Mouse (Mus musculus) cerebellum, postnatal 25 days (tissue): Measurements from ENCODE around the gene Cep170b.

Source experiments
- DNase-seq, 2 experiments: peaks; one replicate each; pipeline ENCODE4 v3.0.0; 2021; ENCODE audit warnings: mixed read lengths in 2 of 2

Cep170b gene

DNA sequence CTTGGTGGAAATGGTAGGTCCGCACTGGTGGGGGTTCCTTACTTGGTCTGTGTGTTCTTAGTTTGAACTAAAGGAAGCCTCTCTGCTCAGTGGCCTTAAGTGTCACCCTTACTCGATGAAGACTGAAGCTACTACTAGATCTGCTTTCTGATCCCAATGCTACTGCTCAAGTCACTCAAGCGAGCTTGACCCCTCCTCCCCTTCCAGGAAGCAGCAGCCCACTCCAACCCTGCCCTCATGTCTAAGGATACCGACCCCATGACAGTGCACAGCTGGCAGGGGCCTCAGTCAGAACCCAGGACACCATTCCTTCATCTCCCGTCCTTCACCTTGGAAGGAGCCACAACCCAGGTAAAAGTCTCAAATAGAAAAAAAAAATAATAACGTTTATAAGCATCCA is at the start of gene Cep170b:
Cep170b (plus strand) TSS at position 240 of the 400 bp plus-strand sequence.
- no peak for DNase-seq

DNA sequence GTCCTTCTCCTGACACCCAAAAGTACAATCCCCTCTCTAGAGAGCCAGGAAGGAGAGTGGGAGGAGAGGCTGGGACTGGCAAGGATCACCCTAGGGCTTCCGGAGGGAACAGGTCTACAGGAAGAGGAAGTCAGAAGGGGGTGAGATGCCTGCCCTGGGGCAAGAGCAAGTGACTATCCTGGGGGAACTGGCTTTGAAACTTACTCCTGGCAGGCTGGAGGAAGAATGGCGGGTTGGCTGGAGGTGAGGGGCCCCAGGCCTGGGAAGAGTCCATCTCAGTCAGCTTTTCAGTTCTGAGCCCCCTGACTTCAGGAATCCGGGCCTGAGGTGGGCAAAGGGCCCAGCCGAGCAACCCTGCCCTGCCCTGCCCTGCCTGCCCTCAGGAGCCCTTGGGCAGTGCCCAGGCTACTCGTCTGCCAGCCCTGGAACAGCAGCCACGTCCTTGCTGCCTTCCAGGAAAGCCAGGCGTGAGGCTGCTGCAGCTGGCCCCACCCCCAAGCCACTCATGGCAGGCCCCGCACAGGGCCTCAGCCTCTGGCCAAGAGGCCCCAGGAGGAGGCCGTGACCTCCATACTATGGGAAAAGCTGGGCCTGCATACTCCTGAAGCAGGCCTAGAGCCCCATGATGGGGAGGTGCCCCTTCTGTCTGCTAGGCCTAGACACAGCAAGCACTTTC is 49.4 kb upstream of the Cep170b start:
- peak in 1 of 2 experiments; percentile 16 for DNase-seq

DNA sequence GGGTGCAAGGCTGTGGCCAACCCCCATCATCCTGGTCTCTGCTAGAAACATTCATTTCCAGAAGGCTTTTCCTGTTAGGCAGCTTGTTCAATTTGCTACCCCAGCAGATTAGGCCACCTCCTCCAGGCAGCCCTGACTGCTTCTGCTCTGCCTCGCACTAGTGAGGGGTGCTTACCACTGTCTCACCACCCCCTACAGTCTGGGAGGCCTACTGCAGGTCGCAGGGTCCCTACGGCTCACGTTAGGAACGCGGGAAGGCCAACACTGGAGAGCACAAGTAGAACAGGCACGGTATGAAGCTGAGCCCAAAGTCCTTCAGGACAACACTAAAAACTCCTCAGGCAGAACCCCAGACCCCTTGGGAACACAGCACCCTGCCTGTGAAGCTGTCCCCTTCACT is 48.4 kb upstream of the Cep170b start:
- DNase-seq = peak in 1 of 2 experiments; percentile 18

DNA sequence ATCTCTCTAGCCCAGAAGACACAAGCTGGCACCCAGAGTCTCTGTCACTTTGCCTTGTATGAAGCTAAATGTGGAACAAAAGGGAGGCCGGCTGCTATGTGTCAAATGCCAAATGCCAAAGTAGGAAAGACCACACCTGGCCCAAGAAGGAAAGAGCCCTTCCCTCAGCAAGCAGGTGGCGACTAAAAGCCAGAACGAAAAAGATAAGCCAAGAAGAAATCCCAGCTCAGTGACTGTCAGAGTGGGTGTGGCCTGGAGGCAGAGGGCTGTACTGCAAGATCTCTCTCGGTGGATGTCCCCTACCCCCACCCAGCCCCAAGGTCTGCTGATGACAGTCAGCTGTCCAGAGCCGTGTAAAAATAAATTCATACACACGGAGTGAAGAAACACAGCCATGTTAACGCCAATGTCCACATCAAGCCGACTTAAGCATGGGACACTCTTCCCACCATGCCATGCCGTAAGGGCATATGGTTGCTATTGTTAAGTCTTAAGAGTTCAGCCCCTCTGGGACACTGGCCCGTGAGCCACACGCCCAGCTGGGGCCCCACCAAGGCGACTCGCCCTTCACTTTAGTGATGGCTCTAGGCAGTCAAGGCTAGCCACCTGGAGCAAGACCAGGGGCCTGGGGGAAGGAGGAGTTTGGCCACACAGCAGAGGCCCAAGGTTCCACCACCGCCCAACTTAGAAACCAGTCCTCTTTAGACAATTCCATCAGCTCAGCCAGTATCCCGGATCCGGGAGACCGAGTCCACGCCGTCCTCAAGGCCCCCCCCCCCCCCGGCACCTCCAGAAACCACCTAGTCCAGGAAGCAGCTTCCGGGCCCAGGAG is 47.3 kb upstream of the Cep170b start:
- peak in 1 of 2 experiments; percentile 48 for DNase-seq

DNA sequence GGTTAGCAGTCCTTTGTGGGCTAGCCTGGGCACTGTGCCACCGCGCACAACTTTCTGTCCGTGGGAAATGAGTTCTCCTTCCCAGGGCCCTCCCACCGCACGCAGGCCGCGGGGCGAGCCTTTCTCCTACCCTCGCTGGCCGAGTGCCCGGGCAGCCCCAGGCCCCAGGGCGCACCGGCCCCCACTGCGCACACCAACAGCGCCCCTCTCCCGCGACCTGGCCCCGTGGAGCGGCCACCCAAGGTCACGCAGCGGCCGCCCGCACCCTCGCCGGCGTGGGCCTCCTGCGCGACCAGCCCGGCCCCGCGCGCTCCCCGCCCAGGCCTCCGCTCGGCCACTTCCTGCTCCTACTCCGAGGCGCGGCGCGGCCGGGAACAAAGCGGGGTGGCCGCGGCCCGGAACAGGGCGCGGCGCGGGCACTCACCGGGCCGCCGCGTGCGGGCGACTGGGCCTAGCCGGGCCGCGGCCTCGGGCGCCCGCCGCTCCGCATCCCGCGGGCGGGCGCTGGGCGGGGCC is 46.6 kb upstream of the Cep170b start:
- DNase-seq = peak; percentile 65 to 71

DNA sequence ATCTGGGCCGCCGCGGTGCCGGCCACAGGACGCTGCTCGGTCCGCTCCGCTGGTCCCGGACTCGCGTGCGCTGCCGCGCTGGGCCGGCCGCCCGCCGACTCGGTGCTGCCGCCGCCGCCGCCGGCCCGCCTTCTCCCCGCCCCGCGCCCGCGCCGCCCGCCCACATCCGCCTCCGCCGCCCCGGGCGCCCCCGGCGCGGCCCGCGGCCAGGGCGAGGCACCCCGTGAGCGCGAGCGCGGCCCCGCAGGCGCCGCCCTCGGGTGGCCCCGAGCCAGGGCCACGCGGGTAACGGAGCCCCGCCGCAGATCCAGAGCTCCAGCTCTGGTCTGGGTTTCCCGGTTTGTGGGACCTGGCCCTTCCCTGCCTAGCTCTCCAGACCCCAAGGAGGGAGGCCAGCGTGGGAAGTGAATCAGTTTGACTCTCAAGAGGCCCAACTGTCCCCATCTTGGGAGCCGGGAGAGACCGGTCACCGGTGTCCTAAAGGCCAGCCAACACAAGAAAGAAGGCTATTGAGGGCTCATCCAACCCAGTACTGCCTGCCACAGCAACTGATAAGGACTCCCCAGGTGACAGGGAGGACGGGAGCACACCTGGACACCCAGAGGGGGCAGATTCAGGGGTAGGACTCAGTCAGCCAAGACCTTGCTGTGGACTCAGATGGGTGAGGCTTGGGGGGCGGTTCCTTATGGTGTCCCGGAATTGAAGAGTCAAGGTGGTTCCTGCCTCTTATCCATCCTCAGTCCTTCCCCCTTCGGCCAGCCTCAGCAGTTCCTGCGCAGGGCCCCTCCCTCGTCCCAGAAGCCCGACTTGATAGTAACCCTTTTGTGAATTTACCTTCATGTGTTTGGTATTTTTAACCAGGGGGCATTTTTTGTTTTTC is 45.9 kb upstream of the Cep170b start, which contains the start of gene Akt1:
Akt1 (minus strand) TSS at position 753 of the 880 bp plus-strand sequence.
- DNase-seq = peak; percentile 75 to 81

- DNase-seq = peak; percentile 84 to 90
Measured at GRCm38 (mm10) chr12:112675245-112676035, 44.8 kb upstream of the Cep170b start.

GRCm38 (mm10) chr12:112677076-112677475 is 43.2 kb upstream of the Cep170b start:
- DNase-seq = peak in 1 of 2 experiments; percentile 23

- DNase-seq = no peak
Measured at GRCm38 (mm10) chr12:112677943-112678554, 42.2 kb upstream of the Cep170b start.

- DNase-seq = peak in 1 of 2 experiments; percentile 40
Measured at GRCm38 (mm10) chr12:112678555-112679026, 41.7 kb upstream of the Cep170b start, which contains the start of gene Zbtb42. Gene Zbtb42, plus strand, starts transcription at chr12:112678828.

DNA sequence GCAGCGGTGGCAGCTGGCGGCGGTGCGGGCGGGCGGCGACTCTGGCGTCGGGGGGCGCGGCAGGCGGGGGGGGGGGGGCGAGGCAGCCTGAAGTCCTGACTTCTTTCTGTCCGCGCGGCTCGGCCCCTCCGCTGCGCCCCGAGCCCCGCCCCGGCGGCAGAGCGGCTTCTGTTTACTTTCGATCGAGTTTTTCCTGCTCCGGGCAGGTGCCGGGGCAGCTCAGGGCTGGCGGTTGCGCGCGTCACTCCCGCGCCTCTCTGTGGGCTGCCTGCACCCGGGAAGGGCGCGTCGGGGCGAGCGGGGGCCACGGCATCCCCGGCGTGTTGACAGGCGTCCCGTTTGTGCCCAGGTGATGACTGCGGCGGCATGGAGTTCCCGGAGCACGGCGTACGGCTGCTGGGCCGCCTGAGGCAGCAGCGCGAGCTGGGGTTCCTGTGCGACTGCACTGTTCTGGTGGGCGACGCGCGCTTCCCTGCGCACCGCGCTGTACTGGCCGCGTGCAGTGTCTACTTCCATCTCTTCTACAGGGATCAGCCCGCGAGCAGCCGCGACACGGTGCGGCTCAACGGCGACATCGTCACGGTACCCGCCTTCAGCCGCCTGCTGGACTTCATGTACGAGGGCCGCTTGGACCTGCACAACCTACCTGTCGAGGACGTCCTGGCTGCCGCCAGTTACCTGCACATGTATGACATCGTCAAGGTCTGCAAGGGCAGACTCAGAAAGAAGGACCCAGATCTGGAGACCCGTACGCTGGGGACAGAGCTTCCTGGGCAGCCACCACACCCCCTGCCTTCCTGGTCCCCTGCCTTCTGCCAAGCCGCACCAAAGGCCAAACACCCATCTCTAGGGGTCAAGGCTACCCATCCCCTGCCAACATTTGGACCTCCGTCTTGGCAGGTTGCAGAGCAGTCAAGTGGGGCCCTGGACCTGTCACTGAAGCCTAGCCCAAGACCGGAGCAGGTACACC is 40.9 kb upstream of the Cep170b start:
- DNase-seq = peak in 1 of 2 experiments; percentile 40

- DNase-seq = no peak
Measured at GRCm38 (mm10) chr12:112683351-112683750, 36.9 kb upstream of the Cep170b start.

DNA sequence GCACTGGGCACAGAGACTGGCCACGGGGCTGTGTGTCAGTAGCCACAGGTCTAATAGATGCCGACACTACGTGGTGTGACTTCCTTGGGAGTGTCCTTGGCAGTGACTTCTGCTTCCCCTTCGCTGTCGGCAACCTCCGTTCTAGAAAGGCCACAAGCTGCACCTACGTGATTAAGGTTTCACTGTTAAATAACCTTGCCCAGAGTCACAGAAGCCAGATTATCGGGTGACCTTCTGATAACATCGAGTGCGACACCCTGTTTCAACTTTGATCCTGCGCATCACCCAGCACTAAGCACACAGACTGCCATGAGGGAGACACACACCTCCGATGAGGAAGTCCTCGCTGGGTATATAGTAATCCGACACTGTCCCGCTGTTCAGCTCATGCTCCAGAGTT is 31.8 kb upstream of the Cep170b start:
- DNase-seq = no peak

GRCm38 (mm10) chr12:112693185-112694126 is 26.8 kb upstream of the Cep170b start:
- DNase-seq = peak; percentile 98

DNA sequence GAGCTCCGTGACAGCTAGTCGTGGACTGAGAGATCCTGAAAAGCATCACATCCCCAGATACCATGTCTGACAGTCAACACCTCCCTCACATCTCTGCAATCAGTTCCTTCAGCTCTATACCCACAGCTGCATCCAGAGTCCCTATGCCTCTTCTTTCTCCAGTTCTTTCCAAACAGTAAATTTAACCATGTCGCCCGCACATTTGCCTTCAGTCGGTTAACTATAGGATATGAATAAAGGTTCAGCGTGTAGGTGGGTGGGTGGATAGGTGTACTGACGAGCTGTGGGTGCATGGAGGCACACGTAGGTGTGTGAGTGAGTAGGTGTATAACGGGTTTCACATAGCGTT is 26.2 kb upstream of the Cep170b start:
- DNase-seq = no peak

- DNase-seq = no peak
Measured at GRCm38 (mm10) chr12:112696806-112697425, 23.3 kb upstream of the Cep170b start.

- DNase-seq = peak in 1 of 2 experiments; percentile 33
Measured at GRCm38 (mm10) chr12:112700522-112700921, 19.7 kb upstream of the Cep170b start.
